Mouse (Mus musculus): Measurements from ENCODE around the gene Bicra.

Gene Bicra

GRCm38 (mm10) chr7:15972247-15972646 lies 75.5 kb downstream of the Bicra start:
- in situ Hi-C loops (cut with MboI), result no loop called here

- in situ Hi-C loops (cut with MboI), result no loop called here
Measured at GRCm38 (mm10) chr7:15969674-15970073, 78.0 kb downstream of the Bicra start.

GRCm38 (mm10) chr7:15968322-15968721 lies 79.4 kb downstream of the Bicra start:
- in situ Hi-C loops (cut with MboI), result no loop called here

- in situ Hi-C loops (cut with MboI), result no loop called here
Measured at GRCm38 (mm10) chr7:15967312-15967711, 80.4 kb downstream of the Bicra start, which contains the start of gene Ehd2. Gene Ehd2 (minus strand): TSS chr7:15967567.

- in situ Hi-C loops (cut with MboI), result no loop called here
Measured at GRCm38 (mm10) chr7:15966489-15966888, 81.2 kb downstream of the Bicra start.

GRCm38 (mm10) chr7:15963798-15964652 lies 83.7 kb downstream of the Bicra start:
- in situ Hi-C loops (cut with MboI), result no loop called here

- in situ Hi-C loops (cut with MboI), result no loop called here
Measured at GRCm38 (mm10) chr7:15962311-15963288, 85.1 kb downstream of the Bicra start.

GRCm38 (mm10) chr7:15961798-15962197 lies 85.9 kb downstream of the Bicra start:
- in situ Hi-C loops (cut with MboI), result no loop called here

GRCm38 (mm10) chr7:15961239-15961638 lies 86.5 kb downstream of the Bicra start:
- in situ Hi-C loops (cut with MboI), result no loop called here

- in situ Hi-C loops (cut with MboI), result no loop called here
Measured at GRCm38 (mm10) chr7:15960691-15961090, 87.0 kb downstream of the Bicra start.

- in situ Hi-C loops (cut with MboI), result no loop called here
Measured at GRCm38 (mm10) chr7:15956143-15956542, 91.6 kb downstream of the Bicra start.

GRCm38 (mm10) chr7:15955509-15955908 lies 92.2 kb downstream of the Bicra start:
- in situ Hi-C loops (cut with MboI), result no loop called here

- in situ Hi-C loops (cut with MboI), result no loop called here
Measured at GRCm38 (mm10) chr7:15954978-15955443, 92.7 kb downstream of the Bicra start.

- in situ Hi-C loops (cut with MboI), result no loop called here
Measured at GRCm38 (mm10) chr7:15954436-15954835, 93.3 kb downstream of the Bicra start.

- in situ Hi-C loops (cut with MboI), result no loop called here
Measured at GRCm38 (mm10) chr7:15953307-15954074, 94.2 kb downstream of the Bicra start.

GRCm38 (mm10) chr7:15952416-15952815 lies 95.3 kb downstream of the Bicra start:
- in situ Hi-C loops (cut with MboI), result no loop called here

- in situ Hi-C loops (cut with MboI), result no loop called here
Measured at GRCm38 (mm10) chr7:15950008-15950407, 97.7 kb downstream of the Bicra start.

GRCm38 (mm10) chr7:15949216-15949790 lies 98.4 kb downstream of the Bicra start:
- in situ Hi-C loops (cut with MboI), result no loop called here

GRCm38 (mm10) chr7:15948381-15948941 lies 99.3 kb downstream of the Bicra start:
- in situ Hi-C loops (cut with MboI), result no loop called here

GRCm38 (mm10) chr7:15947653-15948260 lies 100.0 kb downstream of the Bicra start:
- in situ Hi-C loops (cut with MboI), result no loop called here
